Mouse (Mus musculus) embryonic fibroblast, embryonic 13.5 days (primary cell): ENCODE measurements around the gene Fam173a.

Experiments used
- CTCF ChIP-seq: IDR thresholded peaks from 2 replicates; pipeline ENCODE4 v1.5.1; 2011; ENCODE audit warnings: mild to moderate bottlenecking, control low read depth, low read length, moderate library complexity, borderline replicate concordance; ENCODE audit not compliant: insufficient read depth
- POLR2A ChIP-seq: IDR thresholded peaks from 2 replicates; pipeline ENCODE4 v1.6.1; 2011; ENCODE audit warnings: low read depth, mild to moderate bottlenecking, control low read depth, low read length, moderate library complexity

GRCm38 (mm10) chr17:25834595-25835222 lies 42.0 kb upstream of the Fam173a start:
- TF ChIP-seq POLR2A, result 0 out of 2 replicates have a peak, but pooled peaks have one; percentile 8
- no peak for TF ChIP-seq CTCF
